Mouse (Mus musculus): ENCODE data around the gene Syt5. TPM values are rescaled to one million over a fixed set of nuclear protein-coding genes. Genes with fewer than 3 reads are reported as not detected.
"Not testable (repeated sequence)": the region's sequence is repeated elsewhere in the genome, so short reads cannot be mapped to it uniquely, and the experiment has no call there.

Syt5 gene
- 158 and 164 TPM in 2 replicates for polyA plus RNA-seq (2015; fragmentation: Nextera tagmentation; extraction: Ambion mirVana)

GRCm38 (mm10) chr7:4547221-4547641, at the start of gene Syt5:
Gene Syt5, minus strand, starts transcription at chr7:4547541.
- Histone ChIP-seq H3K9ac (replicated peaks) (peak within 1 kb of the TSS; percentile 50), H3K36me3 (peaks cover 6% of the 10 kb centered on the region; the same call in 1 of the 2 replicates), H3K27me3 (no peaks in the 10 kb centered on the region), H3K4me3 (peak within 1 kb of the TSS; percentile 48), H3K27ac (replicated peaks) (peak within 1 kb of the TSS; percentile 92), H3K9me3 (no peaks in the 10 kb centered on the region), H3K4me2 (replicated peaks) (peak within 1 kb of the TSS; percentile 75), H3K4me1 (peaks cover 20% of the 10 kb centered on the region)
- WGBS = 2% methylated on average over 33 of the region's 33 CpGs
- ATAC-seq (replicated peaks) = peak; percentile 80

DNA sequence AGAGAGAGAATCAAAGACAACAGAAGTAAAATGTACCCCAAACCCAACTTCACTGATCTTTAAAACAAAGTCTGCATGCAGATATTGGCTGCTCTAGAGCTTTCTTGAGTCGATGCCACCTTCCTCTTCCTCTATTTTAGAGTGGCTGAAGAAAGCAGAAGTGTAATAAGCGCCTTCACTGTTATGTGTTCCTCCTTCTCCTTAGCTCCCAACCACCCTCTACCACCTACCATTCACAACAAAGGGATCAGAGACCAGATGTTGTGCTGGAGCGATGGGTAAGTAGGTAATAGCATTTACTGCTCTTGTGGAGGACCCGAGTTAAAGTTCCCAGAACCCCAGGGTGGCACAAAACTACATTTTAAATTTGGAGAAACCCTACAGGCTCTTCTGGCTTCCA, 49.7 kb upstream of the Syt5 start:
- not testable (repeated sequence) for H3K36me3 ChIP-seq; H3K4me1 ChIP-seq; ATAC-seq (replicated peaks); H3K4me3 ChIP-seq; H3K9me3 ChIP-seq; H3K27ac ChIP-seq (replicated peaks); H3K9ac ChIP-seq (replicated peaks); H3K4me2 ChIP-seq (replicated peaks); H3K27me3 ChIP-seq
- 72% methylated on average over 4 of the region's 4 CpGs for whole genome bisulfite sequencing

- WGBS = 85% methylated on average over 3 of the region's 3 CpGs
- H3K36me3 ChIP-seq; H3K9ac ChIP-seq (replicated peaks); H3K27ac ChIP-seq (replicated peaks); H3K4me1 ChIP-seq; H3K27me3 ChIP-seq; H3K9me3 ChIP-seq; H3K4me3 ChIP-seq; H3K4me2 ChIP-seq (replicated peaks); ATAC-seq (replicated peaks): not testable (repeated sequence)
Observed at GRCm38 (mm10) chr7:4581481-4581880, 34.1 kb upstream of the Syt5 start.

- 67% methylated on average over 2 of the region's 2 CpGs for WGBS
- ATAC-seq (replicated peaks) = not testable (repeated sequence)
Observed at GRCm38 (mm10) chr7:4572361-4572760, 25.0 kb upstream of the Syt5 start.

GRCm38 (mm10) chr7:4562660-4563059, 15.3 kb upstream of the Syt5 start:
- no peaks in the 10 kb centered on the region for H3K4me1 ChIP-seq
- no peaks in the 10 kb centered on the region for H3K27me3 ChIP-seq
- 92% methylated on average over 3 of the region's 3 CpGs for WGBS
- H3K9me3 ChIP-seq = no peaks in the 10 kb centered on the region
- no peaks in the 10 kb centered on the region for H3K36me3 ChIP-seq
- H3K27ac ChIP-seq (replicated peaks) = no peak overlapping the region
- H3K4me2 ChIP-seq (replicated peaks) = no peak overlapping the region
- no peak overlapping the region for H3K4me3 ChIP-seq
- no peak for ATAC-seq (replicated peaks)
- H3K9ac ChIP-seq (replicated peaks) = no peak overlapping the region

More at GRCm38 (mm10) chr7:4572361-4572760, 25.0 kb upstream of the Syt5 start:
- H3K36me3 ChIP-seq; H3K4me3 ChIP-seq; H3K9ac ChIP-seq (replicated peaks); H3K27ac ChIP-seq (replicated peaks); H3K9me3 ChIP-seq; H3K4me1 ChIP-seq; H3K4me2 ChIP-seq (replicated peaks); H3K27me3 ChIP-seq: not testable (repeated sequence)

DNA sequence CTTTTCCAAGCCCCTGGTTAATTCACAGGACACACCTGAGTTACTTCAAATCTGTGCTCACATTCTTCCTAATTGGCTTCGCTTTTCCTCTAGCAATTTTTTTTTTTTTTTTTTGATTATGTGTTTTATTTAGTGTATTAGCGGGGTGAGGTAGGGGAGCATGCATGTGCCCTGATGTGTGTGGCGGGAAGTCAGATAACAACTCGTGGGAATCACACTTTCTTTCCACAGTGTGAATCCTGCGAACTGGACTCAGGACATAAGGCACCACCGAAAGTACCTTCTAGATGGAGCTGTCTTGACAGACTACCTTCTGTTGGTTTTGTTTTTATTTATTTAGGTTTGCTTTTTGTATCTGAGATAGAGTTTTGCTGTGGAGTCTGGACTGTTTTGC, 9.8 kb upstream of the Syt5 start:
- Histone ChIP-seq H3K27ac (replicated peaks) (no peak overlapping the region; the same call in 1 of the 2 replicates), H3K27me3 (no peaks in the 10 kb centered on the region), H3K4me1 (0 out of 2 replicates have a peak, but pooled peaks cover 3% of the 10 kb centered on the region), H3K9ac (replicated peaks) (peak overlapping the region; percentile 16; the same call in 1 of the 2 replicates), H3K4me3 (peak overlapping the region; percentile 20; the same call in 1 of the 2 replicates), H3K36me3 (no peaks in the 10 kb centered on the region), H3K4me2 (replicated peaks) (peak overlapping the region; percentile 31), H3K9me3 (no peaks in the 10 kb centered on the region)
- ATAC-seq (replicated peaks) = peak; percentile 60
- WGBS = 66% methylated on average over 6 of the region's 6 CpGs

GRCm38 (mm10) chr7:4556256-4557166, 9.2 kb upstream of the Syt5 start:
- Histone ChIP-seq H3K4me2 (replicated peaks) (peak overlapping the region; percentile 31), H3K9ac (replicated peaks) (peak overlapping the region; percentile 16; the same call in 1 of the 2 replicates), H3K27me3 (no peaks in the 10 kb centered on the region), H3K4me3 (peak overlapping the region; percentile 20), H3K4me1 (0 out of 2 replicates have a peak, but pooled peaks cover 3% of the 10 kb centered on the region), H3K36me3 (no peaks in the 10 kb centered on the region), H3K9me3 (no peaks in the 10 kb centered on the region), H3K27ac (replicated peaks) (peak overlapping the region; percentile 45; the same call in 1 of the 2 replicates)
- ATAC-seq (replicated peaks) = peak; percentile 95
- 21% methylated on average over 15 of the region's 15 CpGs for WGBS

- Histone ChIP-seq H3K4me1 (peaks cover 20% of the 10 kb centered on the region), H3K27me3 (no peaks in the 10 kb centered on the region), H3K4me3 (peak overlapping the region; percentile 48), H3K27ac (replicated peaks) (peak overlapping the region; percentile 92), H3K36me3 (peaks cover 11% of the 10 kb centered on the region), H3K4me2 (replicated peaks) (peak overlapping the region; percentile 75), H3K9ac (replicated peaks) (peak overlapping the region; percentile 50), H3K9me3 (no peaks in the 10 kb centered on the region)
- WGBS = under 1% methylated on average over 26 of the region's 26 CpGs
- peak; percentile 89 for ATAC-seq (replicated peaks)
Observed at GRCm38 (mm10) chr7:4546591-4547131, 680 bp downstream of the Syt5 start.

- H3K4me2 ChIP-seq (replicated peaks) = peak overlapping the region; percentile 75
- H3K9ac ChIP-seq (replicated peaks) = peak overlapping the region; percentile 50
- H3K4me1 ChIP-seq = peaks cover 20% of the 10 kb centered on the region
- H3K36me3 ChIP-seq = peaks cover 15% of the 10 kb centered on the region
- WGBS = 73% methylated on average over 15 of the region's 15 CpGs
- H3K27me3 ChIP-seq = no peaks in the 10 kb centered on the region
- no peaks in the 10 kb centered on the region for H3K9me3 ChIP-seq
- peak overlapping the region; percentile 48 for H3K4me3 ChIP-seq
- H3K27ac ChIP-seq (replicated peaks) = peak overlapping the region; percentile 92
- peak; percentile 28 for ATAC-seq (replicated peaks)
Observed at GRCm38 (mm10) chr7:4546050-4546449, 1.3 kb downstream of the Syt5 start.

DNA sequence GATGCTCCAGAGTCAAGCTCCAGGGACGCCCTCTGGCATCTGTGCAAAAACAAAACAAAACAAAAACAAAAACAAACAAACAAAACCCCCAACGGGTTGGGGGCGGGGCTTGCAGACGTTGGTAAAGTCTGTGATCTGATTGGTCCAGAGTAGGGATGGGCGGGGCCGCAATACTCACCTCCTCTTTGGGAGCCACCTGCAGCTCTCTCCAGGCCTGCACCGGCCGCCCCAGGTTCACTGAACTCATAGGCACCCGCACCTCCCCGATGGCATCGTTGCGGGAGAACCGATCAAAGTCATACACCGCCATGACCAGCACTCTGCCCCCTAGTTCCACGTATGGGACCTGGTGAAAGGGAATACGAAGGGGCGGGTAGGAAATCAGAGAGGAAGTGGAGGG, 5.3 kb downstream of the Syt5 start:
- no peak overlapping the region for H3K27ac ChIP-seq (replicated peaks)
- H3K9ac ChIP-seq (replicated peaks) = no peak overlapping the region
- no peaks in the 10 kb centered on the region for H3K27me3 ChIP-seq
- H3K36me3 ChIP-seq = peaks cover 34% of the 10 kb centered on the region
- 44% methylated on average over 17 of the region's 17 CpGs for WGBS
- H3K4me1 ChIP-seq = peaks cover 14% of the 10 kb centered on the region
- no peaks in the 10 kb centered on the region for H3K9me3 ChIP-seq
- no peak for ATAC-seq (replicated peaks)
- no peak overlapping the region for H3K4me2 ChIP-seq (replicated peaks)
- H3K4me3 ChIP-seq = no peak overlapping the region

GRCm38 (mm10) chr7:4541344-4541743, 6.0 kb downstream of the Syt5 start:
- Histone ChIP-seq H3K9me3 (no peaks in the 10 kb centered on the region), H3K4me2 (replicated peaks) (no peak overlapping the region), H3K4me3 (no peak overlapping the region), H3K9ac (replicated peaks) (no peak overlapping the region), H3K27ac (replicated peaks) (no peak overlapping the region), H3K4me1 (peaks cover 13% of the 10 kb centered on the region), H3K36me3 (peaks cover 34% of the 10 kb centered on the region), H3K27me3 (no peaks in the 10 kb centered on the region)
- no peak for ATAC-seq (replicated peaks)
- WGBS = 73% methylated on average over 5 of the region's 5 CpGs

DNA sequence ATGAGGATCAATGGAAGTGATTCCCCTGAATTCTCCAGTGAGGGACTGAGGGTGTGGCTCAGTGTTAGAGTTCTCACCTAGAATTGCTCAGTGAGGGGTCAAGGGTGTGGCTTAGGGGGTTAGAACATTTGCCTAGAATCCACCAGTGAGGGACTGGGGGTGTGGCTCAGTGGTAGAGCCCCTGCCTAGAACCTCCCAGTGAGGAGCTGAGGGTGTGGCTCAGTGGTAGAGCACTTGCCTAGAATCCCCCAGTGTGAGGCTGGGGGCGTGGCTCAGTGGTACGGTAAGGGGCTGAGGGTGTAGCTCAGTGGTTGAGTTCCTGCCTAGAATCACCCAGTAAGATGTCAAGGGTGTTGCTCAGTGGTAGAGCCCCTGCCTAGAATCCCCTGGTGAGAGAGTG, 8.3 kb downstream of the Syt5 start:
- ATAC-seq (replicated peaks) = no peak
- Histone ChIP-seq H3K9ac (replicated peaks) (no peak overlapping the region), H3K27me3 (no peaks in the 10 kb centered on the region), H3K36me3 (peaks cover 34% of the 10 kb centered on the region), H3K4me3 (no peak overlapping the region), H3K9me3 (no peaks in the 10 kb centered on the region), H3K27ac (replicated peaks) (no peak overlapping the region), H3K4me1 (no peaks in the 10 kb centered on the region), H3K4me2 (replicated peaks) (no peak overlapping the region)
- WGBS = 63% methylated on average over 2 of the region's 2 CpGs
